Mouse (Mus musculus) right cerebral cortex, adult 18-20 months (tissue): ENCODE results near the gene Oxt.
"Not testable (repeated sequence)": the region's sequence is repeated elsewhere in the genome, so short reads cannot be mapped to it uniquely, and the experiment has no call there.

Experiments
- DNase-seq: peaks from one replicate; pipeline ENCODE4 v3.0.0; 2022; ENCODE audit warnings: mixed read lengths

Gene Oxt

DNA sequence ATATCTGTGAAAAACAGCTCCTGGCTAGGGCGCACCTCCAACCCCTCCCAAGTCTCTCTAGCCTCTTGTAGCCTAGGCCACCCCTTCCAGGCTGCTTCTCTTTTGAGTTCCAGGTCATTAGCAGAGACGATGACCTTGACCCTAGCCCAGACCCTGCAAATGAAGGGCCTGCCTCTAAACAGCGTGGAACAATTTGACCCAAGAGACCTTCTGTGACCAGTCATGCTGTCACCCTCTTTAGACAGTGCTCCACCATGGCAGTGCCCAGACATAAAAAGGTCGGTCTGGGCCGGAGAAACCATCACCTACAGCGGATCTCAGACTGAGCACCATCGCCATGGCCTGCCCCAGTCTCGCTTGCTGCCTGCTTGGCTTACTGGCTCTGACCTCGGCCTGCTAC, at the start of gene Oxt:
Gene Oxt (plus strand): TSS at position 301 of the 400 bp plus-strand sequence.
- DNase-seq, result no peak

DNA sequence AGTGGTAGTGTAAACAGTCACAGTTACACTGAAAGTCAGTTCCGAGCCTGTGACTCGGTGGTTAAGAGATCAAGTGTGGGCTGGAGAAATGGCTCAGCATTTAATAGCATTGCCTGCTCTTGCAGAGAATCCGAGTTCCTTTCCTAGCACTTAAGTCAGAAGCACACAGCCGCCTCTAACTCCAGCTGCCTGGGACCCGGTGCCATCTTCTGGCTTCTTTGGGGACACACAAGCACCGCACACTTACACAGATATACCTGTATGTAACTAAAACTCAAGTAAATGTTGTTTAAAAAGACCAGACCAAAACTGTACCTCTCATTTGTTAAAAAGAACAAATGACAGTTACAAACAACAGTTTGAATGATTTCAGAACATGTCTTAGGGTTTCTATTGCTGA, 47.5 kb upstream of the Oxt start:
- no peak for DNase-seq

GRCm38 (mm10) chr2:130529290-130529689, 46.7 kb upstream of the Oxt start:
- no peak for DNase-seq

GRCm38 (mm10) chr2:130529925-130530324, 46.0 kb upstream of the Oxt start:
- DNase-seq, result no peak

- no peak for DNase-seq
These were observed 43.8 kb upstream of the Oxt start for GRCm38 (mm10) chr2:130532201-130532600.

- DNase-seq, result no peak
These were observed 41.0 kb upstream of the Oxt start for GRCm38 (mm10) chr2:130535017-130535416.

- no peak for DNase-seq
These were observed 39.1 kb upstream of the Oxt start for GRCm38 (mm10) chr2:130536890-130537289.

DNA sequence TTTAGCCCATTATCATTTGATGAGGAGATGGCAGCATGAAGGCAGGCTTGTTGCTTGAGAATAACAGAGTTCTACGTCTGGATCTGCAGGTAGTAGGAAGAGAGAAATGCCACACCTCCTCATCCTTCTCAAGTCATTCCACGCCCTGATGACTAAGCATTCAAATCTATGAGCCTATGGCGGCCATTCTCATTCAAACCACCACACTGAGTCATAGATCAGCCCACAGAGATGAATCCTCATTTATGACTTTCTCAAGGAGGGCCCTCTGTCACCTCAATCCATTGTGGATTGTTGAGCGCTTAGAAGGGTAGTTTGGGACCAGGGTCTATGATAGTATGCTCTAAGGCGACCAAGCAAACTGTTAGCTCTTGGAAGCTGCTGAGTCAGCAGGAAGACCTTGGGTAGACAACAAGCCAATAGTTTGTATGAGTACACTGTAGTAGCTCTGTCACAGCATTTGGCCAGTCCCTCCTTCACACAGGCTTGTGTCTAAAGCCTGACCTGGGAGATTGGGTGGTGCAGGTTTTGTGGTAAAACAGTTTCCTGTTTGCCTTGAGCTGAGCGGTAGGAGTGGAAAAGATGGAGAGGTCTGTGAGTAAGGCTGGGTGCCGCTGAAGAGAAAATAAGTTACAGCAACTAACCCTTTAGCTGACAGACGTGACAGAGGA, 37.0 kb upstream of the Oxt start:
- DNase-seq, result no peak

DNA sequence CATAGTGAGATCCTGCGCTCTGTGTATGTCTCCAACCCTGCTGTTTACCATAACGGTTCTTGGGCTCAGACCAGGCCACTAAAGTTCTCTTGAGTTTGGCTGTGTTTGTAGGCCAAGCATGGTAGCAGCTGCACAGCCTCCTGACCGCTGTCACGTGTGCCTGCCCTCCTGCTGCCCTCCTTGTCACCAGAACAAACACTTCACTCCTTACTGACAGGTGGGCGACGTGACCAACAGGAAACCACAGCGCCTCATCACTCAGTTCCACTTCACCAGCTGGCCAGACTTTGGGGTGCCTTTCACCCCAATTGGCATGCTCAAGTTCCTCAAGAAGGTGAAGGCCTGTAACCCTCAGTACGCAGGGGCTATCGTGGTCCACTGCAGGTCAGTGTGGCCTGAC, 35.7 kb upstream of the Oxt start:
- DNase-seq, result no peak

DNA sequence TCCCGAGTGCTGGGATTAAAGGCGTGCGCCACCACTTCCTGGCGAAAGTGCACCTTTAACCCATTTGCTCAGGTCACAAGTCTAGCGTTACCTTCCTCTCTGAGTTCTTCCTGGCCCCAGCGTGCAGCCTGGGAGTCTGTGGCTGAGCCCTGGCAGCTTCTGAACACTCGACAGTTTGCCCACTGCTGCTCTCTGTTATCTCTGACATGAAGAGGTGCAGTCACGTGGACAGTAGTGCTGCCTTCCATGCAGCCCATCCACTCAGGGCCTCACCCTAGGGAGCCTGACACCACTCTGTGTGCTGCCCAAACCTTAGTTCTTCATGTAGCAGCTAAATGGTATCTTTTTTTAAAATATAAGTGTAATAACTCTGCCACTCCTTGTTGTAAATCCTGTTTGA, 29.0 kb upstream of the Oxt start:
- no peak for DNase-seq

GRCm38 (mm10) chr2:130554841-130555240, 21.1 kb upstream of the Oxt start:
- DNase-seq, result no peak

- DNase-seq, result no peak
These were observed 19.7 kb upstream of the Oxt start for GRCm38 (mm10) chr2:130556292-130556691.

DNA sequence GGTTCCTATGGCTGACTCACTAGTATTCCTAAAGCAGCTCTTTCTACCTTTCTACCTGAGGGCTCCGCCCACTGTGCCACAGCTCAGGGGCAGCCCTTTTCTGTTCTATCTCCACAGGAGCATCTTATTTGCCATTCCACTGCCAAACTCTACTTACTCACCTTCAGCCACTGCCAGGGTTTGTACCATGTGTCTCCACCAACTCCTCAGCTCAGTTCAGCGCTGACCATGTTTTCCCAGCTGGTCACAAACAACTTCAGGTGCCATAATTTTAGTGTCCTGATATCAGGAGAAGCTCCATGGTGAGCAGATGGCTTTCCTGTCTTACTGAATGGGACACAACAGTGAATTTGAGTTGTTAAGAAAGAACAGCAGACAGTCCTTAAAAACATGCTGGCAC, 18.5 kb upstream of the Oxt start:
- DNase-seq, result no peak

GRCm38 (mm10) chr2:130558015-130558414, 18.0 kb upstream of the Oxt start:
- no peak for DNase-seq

DNA sequence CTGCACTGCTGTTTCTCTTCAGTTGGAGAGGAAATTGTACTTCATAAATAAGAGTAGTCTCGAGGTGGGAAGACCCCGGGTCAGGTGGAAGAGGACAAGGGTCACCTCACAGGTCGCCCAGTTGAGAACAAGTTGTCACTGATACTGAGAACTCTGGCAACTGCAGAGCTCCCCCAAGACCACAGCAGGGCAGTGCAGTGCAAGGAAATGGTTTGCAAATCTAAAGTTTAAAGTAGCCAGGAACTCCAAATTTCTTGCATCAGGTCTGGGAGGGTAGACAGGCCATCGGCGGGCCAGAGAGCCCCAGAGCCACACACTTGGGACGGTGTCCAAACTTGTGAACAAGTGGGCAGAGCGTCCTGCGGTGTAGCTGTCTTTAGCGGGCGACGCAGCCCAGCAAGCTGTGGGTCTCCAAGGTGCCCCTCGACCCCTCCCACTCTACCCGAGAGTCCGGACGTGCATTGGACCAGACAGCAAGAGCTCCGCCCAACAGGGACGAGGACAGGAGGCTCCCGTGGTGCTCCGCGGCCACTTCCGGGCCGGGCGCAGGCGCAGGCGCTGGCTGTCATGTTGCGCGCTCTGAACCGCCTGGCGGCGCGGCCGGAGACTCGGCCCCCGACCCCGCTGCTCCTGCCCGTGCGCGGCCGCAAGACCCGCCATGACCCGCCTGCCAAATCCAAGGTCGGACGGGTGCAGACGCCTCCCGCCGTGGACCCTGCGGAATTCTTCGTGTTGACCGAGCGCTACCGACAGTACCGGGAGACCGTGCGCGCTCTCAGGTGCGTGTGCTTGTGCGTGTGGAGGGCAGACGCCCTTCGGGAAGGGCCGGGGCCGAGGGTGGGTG, 12.5 kb upstream of the Oxt start, which contains the start of gene Mrps26:
Gene Mrps26 (plus strand): TSS at position 531 of the 844 bp plus-strand sequence.
- DNase-seq, result peak; percentile 97

GRCm38 (mm10) chr2:130564063-130564462, 11.9 kb upstream of the Oxt start:
- DNase-seq, result peak; percentile 30

GRCm38 (mm10) chr2:130564983-130565382, 11.0 kb upstream of the Oxt start:
- no peak for DNase-seq

GRCm38 (mm10) chr2:130568921-130569320, 7.1 kb upstream of the Oxt start:
- DNase-seq, result no peak

GRCm38 (mm10) chr2:130569926-130570325, 6.0 kb upstream of the Oxt start:
- DNase-seq, result no peak

GRCm38 (mm10) chr2:130574960-130575359, 1.0 kb upstream of the Oxt start:
- no peak for DNase-seq

- DNase-seq, result not testable (repeated sequence)
These were observed 591 bp downstream of the Oxt start for GRCm38 (mm10) chr2:130576564-130576963.

GRCm38 (mm10) chr2:130577021-130577420, 1.0 kb downstream of the Oxt start:
- no peak for DNase-seq

- no peak for DNase-seq
These were observed 1.7 kb downstream of the Oxt start for GRCm38 (mm10) chr2:130577632-130578031.

GRCm38 (mm10) chr2:130578148-130578547, 2.2 kb downstream of the Oxt start:
- peak; percentile 76 for DNase-seq
